Mouse (Mus musculus) stomach, postnatal 0 days (tissue): ENCODE measurements around the gene Hist2h3b.

Source experiments
- CTCF ChIP-seq: IDR thresholded peaks from 2 replicates; pipeline ENCODE4 v1.5.1; 2016; ENCODE audit warnings: antibody characterized with exemption, low read depth, mild to moderate bottlenecking, moderate library complexity
- EP300 ChIP-seq: optimal IDR thresholded peaks from 2 replicates; pipeline ENCODE3; 2016; ENCODE audit warnings: antibody characterized with exemption

- TF ChIP-seq EP300, result no peak
- no peak for TF ChIP-seq CTCF
Measured at GRCm38 (mm10) chr3:96251787-96252186, 16.7 kb upstream of the Hist2h3b start.
